24 mouse cellular contexts compared by ENCODE assay signal in the genomic region with DNA sequence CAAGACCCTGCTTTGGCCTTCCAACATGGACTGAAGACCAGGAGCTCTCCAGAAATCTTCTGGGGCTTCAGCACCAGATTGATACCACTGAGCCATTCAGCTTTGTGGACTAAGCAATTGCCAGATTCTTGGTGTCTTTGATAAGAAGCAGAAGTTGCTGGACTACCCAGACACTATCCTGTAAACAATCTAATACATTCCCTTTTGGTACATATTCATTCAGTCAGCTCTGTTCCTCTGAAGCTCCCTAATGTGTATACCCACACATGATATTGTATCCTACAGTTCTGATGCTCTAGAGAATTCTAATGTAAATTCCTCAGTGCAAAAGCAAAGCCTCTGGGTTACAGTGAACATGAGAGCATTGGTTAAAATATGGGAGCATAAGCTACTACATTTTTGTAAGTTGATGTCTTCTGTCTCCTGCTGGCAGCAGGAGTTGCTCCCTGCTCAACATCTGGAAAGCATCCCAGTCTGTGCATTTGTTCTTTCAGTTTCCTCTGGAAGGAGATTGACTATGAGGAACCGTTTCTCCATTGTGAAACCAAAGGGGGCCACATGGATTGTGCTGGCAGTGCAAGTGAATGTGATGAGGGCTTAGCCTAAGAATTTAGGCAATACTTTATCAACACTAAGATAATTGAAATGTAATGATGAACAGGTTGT.
"Had no signal": no experiment of that assay in that cellular context is flagged by ENCODE, and none has a peak within 500 bp of the region (broad histone marks: within the 10 kb centered on the region; RNA-seq: fewer than 3 reads in every experiment).

No protein-coding gene starts in this region.

- H3K9ac ChIP-seq: heart, embryonic 13.5 days; heart, embryonic 15.5 days; hindbrain, embryonic 13.5 days; hindbrain, embryonic 15.5 days; kidney, embryonic 15.5 days; limb, embryonic 13.5 days had no signal

- ATAC-seq: hindbrain, postnatal 0 days; intestine, embryonic 16.5 days had no signal

- H3K27me3 ChIP-seq: heart, embryonic 13.5 days; heart, embryonic 15.5 days; hindbrain, embryonic 13.5 days; hindbrain, embryonic 15.5 days; limb, embryonic 13.5 days had no signal

- H3K4me3 ChIP-seq: gastrocnemius, adult 2 months; heart, adult 2 months; heart, embryonic 13.5 days; heart, embryonic 15.5 days; hindbrain, embryonic 13.5 days; hindbrain, embryonic 15.5 days; kidney, embryonic 15.5 days; limb, embryonic 13.5 days had no signal

- DNase-seq: gastrocnemius, adult 2 months; gastrocnemius, postnatal 10 days; gastrocnemius, postnatal 25 days; heart, adult 2 months; heart, postnatal 14 days; heart, postnatal 36 days; kidney, adult 11 months; kidney, adult 2 months; kidney, adult 9 months; kidney, postnatal 14 days; kidney, postnatal 36 days; layer of hippocampus, adult 9-11 months; layer of hippocampus, postnatal 36 days; left cerebral cortex, postnatal 4 days had no signal

- H3K36me3 ChIP-seq: heart, embryonic 13.5 days; heart, embryonic 15.5 days; hindbrain, embryonic 13.5 days; hindbrain, embryonic 15.5 days; kidney, embryonic 15.5 days; limb, embryonic 13.5 days had no signal

- H3K27ac ChIP-seq: gastrocnemius, adult 2 months; heart, adult 2 months; heart, embryonic 13.5 days; heart, embryonic 15.5 days; hindbrain, embryonic 13.5 days; hindbrain, embryonic 15.5 days; hindbrain, postnatal 0 days; kidney, embryonic 15.5 days; kidney, postnatal 0 days; limb, embryonic 13.5 days had no signal

- H3K4me2 ChIP-seq: heart, embryonic 11.5 days; heart, embryonic 13.5 days; heart, embryonic 15.5 days; hindbrain, embryonic 13.5 days; hindbrain, embryonic 15.5 days; kidney, embryonic 15.5 days; limb, embryonic 13.5 days had no signal

- H3K9me3 ChIP-seq: heart, embryonic 15.5 days; hindbrain, embryonic 13.5 days; hindbrain, embryonic 15.5 days; kidney, embryonic 15.5 days; limb, embryonic 13.5 days had no signal

- H3K4me1 ChIP-seq: heart, embryonic 13.5 days; heart, embryonic 15.5 days; hindbrain, embryonic 13.5 days; hindbrain, embryonic 15.5 days; kidney, embryonic 15.5 days; limb, embryonic 13.5 days had no signal
